Mouse (Mus musculus) heart, embryonic 13.5 days (tissue): ENCODE results near the gene Zfp367. TPM values are rescaled to one million over a fixed set of nuclear protein-coding genes. Genes with fewer than 3 reads are reported as not detected.

ENCODE experiments used
- ATAC-seq: fragments of 200-750 bp; cut with Nextera tagmentation; 2 replicates; pipeline ENCODE4 v1.8.0; 2017; ENCODE audit warnings: moderate TSS enrichment; ENCODE audit not compliant: insufficient number of reproducible peaks, low FRiP score, low TSS enrichment; ENCODE audit errors: extremely low read depth
- H3K27ac ChIP-seq: fragments of 300-500 bp; sonication (generic); replicated peaks from 2 replicates; pipeline ENCODE4 v1.5.1; 2015; ENCODE audit warnings: moderate library complexity, mild to moderate bottlenecking, inconsistent platforms
- H3K27me3 ChIP-seq: fragments of 300-500 bp; sonication (generic); replicated peaks from 2 replicates; pipeline ENCODE4 v1.6.1; 2015; ENCODE audit warnings: mild to moderate bottlenecking, inconsistent platforms
- H3K36me3 ChIP-seq: fragments of 300-500 bp; sonication (generic); 2 replicates; pipeline ENCODE4 v1.6.1; 2015; ENCODE audit warnings: mild to moderate bottlenecking, inconsistent platforms
- H3K4me1 ChIP-seq: fragments of 300-500 bp; sonication (generic); 2 replicates; pipeline ENCODE4 v1.6.1; 2015; ENCODE audit warnings: inconsistent platforms
- H3K4me2 ChIP-seq: fragments of 300-500 bp; sonication (generic); 2 replicates; pipeline ENCODE4 v1.6.1; 2015; ENCODE audit warnings: inconsistent platforms, mild to moderate bottlenecking, moderate library complexity
- H3K4me3 ChIP-seq: fragments of 300-500 bp; sonication (generic); 2 replicates; pipeline ENCODE4 v1.5.1; 2015; ENCODE audit warnings: moderate library complexity, mild to moderate bottlenecking, inconsistent platforms
- H3K9ac ChIP-seq: fragments of 300-500 bp; sonication (generic); 2 replicates; pipeline ENCODE4 v1.6.1; 2015; ENCODE audit warnings: inconsistent platforms, mild to moderate bottlenecking, moderate library complexity
- H3K9me3 ChIP-seq: fragments of 300-500 bp; sonication (generic); 2 replicates; pipeline ENCODE4 v1.6.1; 2016; ENCODE audit warnings: inconsistent platforms
- WGBS: fragments of 180-500 bp; shearing (Covaris S2); methylation state at CpG from one replicate; pipeline ENCODE4 v1.1.7; 2015; ENCODE audit warnings: mixed read lengths; 5-methylcytosine and 5-hydroxymethylcytosine counted together
- polyA plus RNA-seq: library from polyadenylated mRNA; unstranded; fragments of >200 nt; fragmentation: Nextera tagmentation; extraction: Ambion mirVana; gene quantifications from 2 replicates; pipeline ENCODE4 v1.2.1, GENCODE M21; 2015

The Zfp367 gene
- polyA plus RNA-seq, 1 experiment from 2014 or later: 20.9 TPM

GRCm38 (mm10) chr13:64180300-64180699, 27.3 kb upstream of the Zfp367 start:
- Histone ChIP-seq H3K9me3 (0 out of 2 replicates have a peak, but pooled peaks cover 4% of the 10 kb centered on the region), H3K4me2 (no peak overlapping the region), H3K4me1 (peaks cover 12% of the 10 kb centered on the region), H3K27me3 (no peaks in the 10 kb centered on the region), H3K36me3 (peaks cover 93% of the 10 kb centered on the region), H3K9ac (no peak overlapping the region), H3K27ac (no peak overlapping the region), H3K4me3 (no peak overlapping the region)
- no peak for ATAC-seq
- 84% methylated on average over 4 of the region's 4 CpGs for WGBS

DNA sequence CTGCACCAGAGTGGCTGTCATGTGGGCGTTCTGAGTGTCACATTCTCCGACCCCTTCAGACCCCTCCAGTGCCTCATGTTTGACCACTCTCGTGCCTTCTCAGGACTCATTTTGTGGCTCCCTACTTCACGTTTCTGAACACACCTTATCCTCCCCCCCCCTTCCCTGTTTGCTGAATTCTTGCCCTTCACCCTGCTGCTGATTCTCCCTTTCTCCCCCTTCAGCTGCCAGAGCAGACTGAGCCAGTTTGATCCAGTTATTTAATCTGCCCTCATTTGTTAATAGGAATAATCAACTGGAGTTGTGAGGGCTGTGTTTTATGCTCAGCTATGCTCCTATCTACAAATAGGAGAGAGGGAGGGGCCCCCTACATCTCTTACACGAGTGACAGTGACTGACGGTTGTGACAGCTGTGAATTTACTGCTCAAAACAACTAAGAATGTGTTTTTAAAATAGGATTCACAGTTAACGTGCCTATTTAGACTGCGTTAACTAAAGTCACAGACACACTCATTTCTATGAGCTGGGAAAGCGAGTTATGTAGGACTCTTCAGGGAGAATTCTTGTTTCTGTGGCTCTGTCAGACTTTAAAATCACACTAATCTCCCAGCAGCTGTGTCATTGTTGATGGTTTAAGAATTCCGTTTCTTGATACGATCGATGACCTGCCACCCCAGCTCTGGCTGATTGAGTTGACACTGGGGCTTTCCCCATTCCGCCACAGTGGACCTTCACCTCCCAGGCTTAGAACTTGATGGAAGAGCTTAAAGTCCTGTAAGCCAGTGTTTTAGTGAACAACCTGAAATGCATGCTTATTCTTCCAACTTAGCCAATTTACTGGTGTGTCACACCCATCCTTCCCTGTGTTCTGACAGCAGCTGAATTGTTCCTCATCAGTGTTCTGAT, 26.0 kb upstream of the Zfp367 start:
- Histone ChIP-seq H3K27ac (peak overlapping the region; percentile 0; the same call in 1 of the 2 replicates), H3K27me3 (no peaks in the 10 kb centered on the region), H3K36me3 (peaks cover 93% of the 10 kb centered on the region), H3K9ac (no peak overlapping the region), H3K4me2 (no peak overlapping the region), H3K4me1 (peaks cover 12% of the 10 kb centered on the region), H3K4me3 (no peak overlapping the region), H3K9me3 (0 out of 2 replicates have a peak, but pooled peaks cover 4% of the 10 kb centered on the region)
- WGBS: 62% methylated on average over 13 of the region's 13 CpGs
- no peak for ATAC-seq

GRCm38 (mm10) chr13:64178000-64178399, 25.0 kb upstream of the Zfp367 start:
- H3K27me3 ChIP-seq: no peaks in the 10 kb centered on the region
- 53% methylated on average over 7 of the region's 7 CpGs for WGBS
- H3K4me3 ChIP-seq: no peak overlapping the region
- peaks cover 12% of the 10 kb centered on the region for H3K4me1 ChIP-seq
- H3K9me3 ChIP-seq: 0 out of 2 replicates have a peak, but pooled peaks cover 4% of the 10 kb centered on the region
- peaks cover 93% of the 10 kb centered on the region for H3K36me3 ChIP-seq
- H3K4me2 ChIP-seq: no peak overlapping the region
- no peak overlapping the region for H3K9ac ChIP-seq
- no peak for ATAC-seq
- H3K27ac ChIP-seq: no peak overlapping the region

DNA sequence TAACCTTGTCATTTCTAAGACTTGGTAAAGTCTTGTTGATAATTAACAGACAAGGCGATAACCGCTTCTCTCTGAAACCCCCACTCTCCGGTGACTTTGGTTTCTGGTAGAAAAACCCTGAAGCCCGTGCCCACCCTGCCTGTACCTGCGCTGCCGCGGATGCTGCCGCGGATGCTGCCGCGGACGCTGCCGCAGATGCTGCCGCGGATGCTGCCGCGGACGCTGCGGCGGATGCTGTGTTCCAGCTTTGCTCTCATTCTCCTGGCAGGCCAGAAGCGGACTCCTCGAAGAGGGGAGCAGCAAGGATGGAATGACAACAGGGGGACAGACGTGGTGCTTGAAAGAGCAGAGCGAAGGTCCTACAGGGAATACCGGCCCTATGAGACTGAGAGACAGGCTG, 16.7 kb upstream of the Zfp367 start:
- Histone ChIP-seq H3K36me3 (peaks cover 89% of the 10 kb centered on the region), H3K4me1 (peaks cover under 1% of the 10 kb centered on the region; the same call in 1 of the 2 replicates), H3K9me3 (peaks cover 64% of the 10 kb centered on the region), H3K27ac (no peak overlapping the region), H3K4me3 (no peak overlapping the region), H3K27me3 (no peaks in the 10 kb centered on the region), H3K4me2 (no peak overlapping the region), H3K9ac (no peak overlapping the region)
- no peak for ATAC-seq
- WGBS: 94% methylated on average over 25 of the region's 25 CpGs

DNA sequence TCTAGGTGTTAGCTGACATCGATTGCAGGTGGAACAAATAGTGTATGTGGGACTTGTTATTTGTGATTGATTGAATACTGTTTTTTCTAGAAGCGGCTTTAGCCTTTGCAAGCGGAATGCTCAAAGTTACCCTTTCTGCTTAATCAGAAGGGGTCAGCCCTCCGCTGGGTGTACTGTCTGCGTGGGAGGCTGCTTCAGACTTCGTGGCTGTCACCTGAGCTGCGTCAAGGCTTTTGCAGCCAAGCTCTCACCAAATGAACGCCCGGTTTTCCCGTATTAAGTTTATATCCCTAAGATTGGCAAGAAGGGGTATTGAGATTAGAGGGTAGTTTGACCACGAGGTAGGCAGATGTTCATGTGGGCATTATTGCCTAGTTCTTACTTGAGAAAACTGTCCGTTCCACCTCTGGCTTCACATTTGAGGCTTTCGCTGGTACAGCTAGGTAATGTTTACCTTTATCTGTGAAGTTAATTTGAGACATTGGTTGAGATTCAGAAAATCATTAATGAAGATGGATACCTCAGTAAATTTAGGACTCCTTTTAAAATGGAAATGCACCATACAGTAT, 10.2 kb upstream of the Zfp367 start:
- H3K4me2 ChIP-seq: peak overlapping the region; percentile 97
- WGBS: 37% methylated on average over 13 of the region's 13 CpGs
- H3K9ac ChIP-seq: peak overlapping the region; percentile 96
- peak overlapping the region; percentile 92 for H3K4me3 ChIP-seq
- ATAC-seq: no peak
- H3K36me3 ChIP-seq: peaks cover 29% of the 10 kb centered on the region
- H3K4me1 ChIP-seq: peaks cover 27% of the 10 kb centered on the region
- peaks cover 22% of the 10 kb centered on the region for H3K9me3 ChIP-seq
- no peak overlapping the region for H3K27ac ChIP-seq
- H3K27me3 ChIP-seq: no peaks in the 10 kb centered on the region

DNA sequence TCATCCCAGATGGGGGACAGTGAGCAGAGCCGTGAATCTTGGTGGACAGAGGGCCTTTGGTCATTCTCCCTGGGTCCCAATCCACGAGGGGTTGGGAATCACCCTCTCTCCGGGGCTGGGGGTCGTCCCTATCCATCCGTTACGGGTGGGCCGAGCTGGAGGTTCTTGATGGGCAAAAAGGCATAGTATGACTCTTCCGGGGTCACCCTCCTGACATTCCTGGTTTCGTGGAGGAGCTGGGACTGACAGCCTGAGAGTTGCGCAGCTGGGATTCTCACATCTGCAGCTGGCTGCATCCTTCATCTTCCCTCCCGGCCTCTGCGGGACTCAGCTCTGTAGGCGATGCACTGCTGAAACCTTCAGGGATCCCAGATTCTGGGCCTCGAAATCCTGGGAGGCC, 9.6 kb upstream of the Zfp367 start:
- H3K27ac ChIP-seq: peak overlapping the region; percentile 93
- peak overlapping the region; percentile 92 for H3K4me3 ChIP-seq
- no peaks in the 10 kb centered on the region for H3K27me3 ChIP-seq
- H3K9ac ChIP-seq: peak overlapping the region; percentile 96
- WGBS: 4% methylated on average over 14 of the region's 14 CpGs
- ATAC-seq: no peak
- H3K9me3 ChIP-seq: peaks cover 19% of the 10 kb centered on the region
- H3K4me1 ChIP-seq: peaks cover 27% of the 10 kb centered on the region
- H3K4me2 ChIP-seq: peak overlapping the region; percentile 97
- peaks cover 26% of the 10 kb centered on the region for H3K36me3 ChIP-seq

- Histone ChIP-seq H3K9me3 (0 out of 2 replicates have a peak, but pooled peaks cover 14% of the 10 kb centered on the region), H3K36me3 (peaks cover 20% of the 10 kb centered on the region), H3K9ac (peak overlapping the region; percentile 96), H3K27ac (peak overlapping the region; percentile 93), H3K4me1 (peaks cover 27% of the 10 kb centered on the region), H3K4me2 (peak overlapping the region; percentile 97), H3K4me3 (peak overlapping the region; percentile 92), H3K27me3 (no peaks in the 10 kb centered on the region)
- ATAC-seq: peak; percentile 43
- 0% methylated on average over 70 of the region's 71 CpGs for WGBS
Observed at GRCm38 (mm10) chr13:64161916-64162611, 9.1 kb upstream of the Zfp367 start.

DNA sequence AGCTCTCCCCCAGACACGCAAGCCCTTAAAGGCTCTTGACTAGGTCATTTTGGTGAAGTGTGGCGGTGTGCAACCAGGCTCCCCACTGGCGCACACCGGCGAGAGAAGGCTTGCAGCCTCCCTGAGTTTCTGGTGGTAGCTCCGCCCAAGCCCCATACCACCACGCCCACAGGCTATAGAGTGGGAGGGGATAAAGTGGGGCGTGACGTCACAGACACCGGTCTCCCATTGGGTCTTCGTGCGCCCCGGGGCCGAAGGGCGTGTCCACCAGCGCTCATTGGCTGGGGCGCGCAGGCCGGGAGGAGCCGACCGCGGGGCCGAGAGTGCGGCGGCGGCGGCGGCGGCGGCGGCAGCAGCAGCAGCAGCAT, 8.5 kb upstream of the Zfp367 start, which contains the start of gene Habp4:
TSS of gene Habp4 (plus strand) at position 277 of the 368 bp plus-strand sequence.
- Histone ChIP-seq H3K9me3 (0 out of 2 replicates have a peak, but pooled peaks cover 8% of the 10 kb centered on the region), H3K4me2 (peak within 1 kb of the TSS; percentile 97), H3K36me3 (peaks cover 15% of the 10 kb centered on the region), H3K4me1 (peaks cover 27% of the 10 kb centered on the region), H3K27me3 (no peaks in the 10 kb centered on the region), H3K9ac (peak within 1 kb of the TSS; percentile 96), H3K27ac (peak within 1 kb of the TSS; percentile 93), H3K4me3 (peak within 1 kb of the TSS; percentile 92)
- ATAC-seq: peak; percentile 99
- under 1% methylated on average over 25 of the region's 31 CpGs for WGBS

DNA sequence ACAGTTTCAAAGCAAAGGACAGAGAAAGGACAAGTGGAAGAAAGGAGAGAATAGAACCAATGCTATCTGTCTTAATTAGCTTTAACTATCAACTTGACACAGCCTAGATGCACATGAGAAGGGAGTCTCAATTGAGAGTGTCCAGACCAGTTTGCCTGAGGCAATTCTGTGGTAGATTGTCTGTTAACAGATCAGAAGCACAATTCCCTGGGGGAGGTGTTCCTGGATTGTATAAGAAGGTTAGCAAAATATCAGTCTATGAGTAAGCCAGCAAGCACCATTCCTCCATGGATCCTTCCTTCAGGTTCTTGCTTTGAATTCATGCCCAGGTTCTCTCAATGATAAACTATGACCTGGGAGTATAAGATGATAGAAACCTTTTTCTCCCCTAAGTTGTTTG, 4.0 kb upstream of the Zfp367 start:
- no peak for ATAC-seq
- no peaks in the 10 kb centered on the region for H3K27me3 ChIP-seq
- H3K9ac ChIP-seq: no peak overlapping the region
- H3K27ac ChIP-seq: no peak overlapping the region
- no peaks in the 10 kb centered on the region for H3K9me3 ChIP-seq
- no peak overlapping the region for H3K4me2 ChIP-seq
- no peak overlapping the region for H3K4me3 ChIP-seq
- no peaks in the 10 kb centered on the region for H3K36me3 ChIP-seq
- H3K4me1 ChIP-seq: peaks cover 34% of the 10 kb centered on the region

DNA sequence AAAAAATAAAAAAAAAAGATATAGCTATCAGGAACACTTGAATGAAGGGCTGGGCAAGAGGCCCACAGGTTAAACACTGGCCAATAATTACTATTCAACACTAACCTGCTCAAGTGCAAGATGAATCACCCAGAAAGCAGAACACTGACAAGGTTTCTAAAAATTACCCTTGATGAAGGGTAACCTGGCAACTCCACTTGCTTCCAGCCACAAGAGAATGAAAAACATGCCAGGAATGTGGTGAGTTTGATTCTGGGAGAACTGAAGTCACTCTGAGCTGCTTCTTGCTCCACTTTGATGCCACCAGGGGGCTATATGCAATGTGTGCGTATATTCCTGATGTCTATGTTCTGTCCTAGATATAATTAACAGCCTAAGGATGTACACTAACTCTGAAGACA, 2.2 kb upstream of the Zfp367 start:
- H3K9ac ChIP-seq: peak overlapping the region; percentile 38; the same call in 1 of the 2 replicates
- ATAC-seq: no peak
- peak overlapping the region; percentile 94; the same call in 1 of the 2 replicates for H3K4me3 ChIP-seq
- peaks cover 39% of the 10 kb centered on the region for H3K4me1 ChIP-seq
- no peaks in the 10 kb centered on the region for H3K36me3 ChIP-seq
- peak overlapping the region; percentile 95 for H3K4me2 ChIP-seq
- no peaks in the 10 kb centered on the region for H3K27me3 ChIP-seq
- H3K27ac ChIP-seq: peak overlapping the region; percentile 90
- 3% methylated on average over 1 of the region's 1 CpGs for WGBS
- no peaks in the 10 kb centered on the region for H3K9me3 ChIP-seq

DNA sequence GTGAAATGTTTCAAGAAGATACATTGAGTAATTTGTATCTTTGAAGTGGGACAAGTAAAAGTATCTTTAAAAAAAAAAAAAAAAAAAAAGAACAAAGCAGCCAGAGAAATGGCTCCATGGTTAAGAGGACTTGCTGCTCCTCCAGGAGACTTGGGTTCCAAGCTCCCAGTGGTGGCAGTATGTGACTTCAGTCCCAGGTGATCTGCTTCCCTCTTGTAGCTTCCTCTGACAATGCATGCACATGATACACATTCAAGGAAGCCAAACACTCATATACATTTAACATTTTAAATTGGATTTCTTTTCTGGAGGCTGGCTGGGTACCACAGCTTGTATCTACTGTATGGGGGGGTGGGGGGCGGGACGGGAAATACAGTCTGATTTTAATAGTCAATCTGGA, 1.6 kb upstream of the Zfp367 start:
- H3K9ac ChIP-seq: no peak overlapping the region

More for the DNA sequence above, 1.6 kb upstream of the Zfp367 start:
- peak overlapping the region; percentile 94 for H3K4me3 ChIP-seq
- H3K9me3 ChIP-seq: no peaks in the 10 kb centered on the region
- H3K27ac ChIP-seq: peak overlapping the region; percentile 90
- ATAC-seq: no peak
- no peaks in the 10 kb centered on the region for H3K27me3 ChIP-seq
- H3K4me1 ChIP-seq: peaks cover 44% of the 10 kb centered on the region
- H3K36me3 ChIP-seq: no peaks in the 10 kb centered on the region
- peak overlapping the region; percentile 95 for H3K4me2 ChIP-seq
- 38% methylated on average over 2 of the region's 2 CpGs for WGBS
